Mouse (Mus musculus) liver, postnatal 0 days (tissue): ENCODE data around the gene Tcf20.

ENCODE experiments used
- CTCF ChIP-seq: sonication (generic); IDR thresholded peaks from 2 replicates; pipeline ENCODE4 v1.5.1; 2016; ENCODE audit warnings: antibody characterized with exemption, low read depth
- EP300 ChIP-seq: IDR thresholded peaks from 2 replicates; pipeline ENCODE4 v1.6.1; 2016; ENCODE audit warnings: antibody characterized with exemption, low read depth, mild to moderate bottlenecking

DNA sequence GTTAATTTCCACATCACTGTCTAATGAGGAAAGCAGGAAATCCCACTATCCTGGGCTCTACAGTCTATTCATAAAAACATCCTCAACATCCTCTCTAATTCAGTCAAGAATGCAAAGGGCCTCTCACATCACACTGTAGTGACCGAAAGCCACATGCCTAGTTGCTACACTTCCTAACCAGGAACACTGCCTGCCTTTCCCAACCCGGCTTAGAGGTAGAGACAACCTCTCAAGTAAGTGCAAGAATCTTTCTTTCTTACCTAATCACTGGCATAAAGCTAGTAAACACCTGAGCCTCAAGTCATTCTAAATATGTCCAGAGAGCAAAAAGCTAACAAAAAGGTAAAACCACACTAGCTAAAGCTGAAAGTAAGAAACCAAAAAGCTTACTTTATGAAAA, 110.8 kb downstream of the Tcf20 start:
- TF ChIP-seq CTCF, result no peak
- TF ChIP-seq EP300, result no peak; the same call in 1 of the 2 replicates
